Mouse (Mus musculus): ENCODE measurements around the gene Sdk2.
A peak's percentile ranks its signal among the peaks of the same experiment; 100 is the strongest.

Sdk2 gene

DNA sequence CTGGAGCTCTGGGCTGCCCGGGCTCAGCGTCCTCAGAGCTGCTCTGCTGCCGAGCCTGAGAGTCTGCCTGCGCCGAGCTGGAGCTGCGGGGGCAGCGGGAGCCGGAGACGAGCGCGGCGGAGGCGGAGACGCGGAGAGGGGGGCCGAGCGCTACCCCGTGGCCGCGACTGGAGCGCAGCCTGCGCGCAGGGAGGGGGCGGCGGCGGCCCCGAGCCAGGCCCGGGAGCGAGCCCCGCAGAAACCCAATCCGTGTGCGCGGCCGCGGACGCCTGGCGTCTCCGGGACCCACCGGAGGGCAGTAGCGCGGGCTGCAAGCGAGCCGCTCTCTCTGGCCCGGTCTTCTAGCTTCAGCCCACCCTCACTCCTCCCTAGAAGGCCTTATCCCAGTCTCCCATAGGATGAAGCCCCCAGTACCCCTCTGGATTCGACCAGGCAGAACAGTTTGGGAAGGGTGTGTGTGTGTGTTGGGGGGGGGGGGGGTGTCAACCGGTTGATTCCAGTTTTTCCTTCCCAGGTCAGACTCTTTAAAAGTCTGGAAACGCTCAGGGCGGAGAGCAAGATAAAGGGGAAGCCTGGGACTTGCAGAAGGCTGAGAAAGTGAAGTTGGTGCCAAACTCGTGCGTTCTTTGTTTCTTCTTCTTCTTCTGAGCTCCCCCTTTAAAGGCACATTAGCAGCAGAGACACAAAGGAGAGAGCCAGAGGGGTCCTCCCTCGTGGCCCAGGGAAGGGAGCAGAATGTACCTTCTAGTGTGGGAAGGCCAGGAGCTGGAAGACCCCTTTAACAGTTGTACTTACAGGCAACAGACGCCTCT, at the start of gene Sdk2:
TSS of gene Sdk2 (minus strand) at position 96 of the 812 bp plus-strand sequence.
- peak; percentile 77 for DNase-seq

DNA sequence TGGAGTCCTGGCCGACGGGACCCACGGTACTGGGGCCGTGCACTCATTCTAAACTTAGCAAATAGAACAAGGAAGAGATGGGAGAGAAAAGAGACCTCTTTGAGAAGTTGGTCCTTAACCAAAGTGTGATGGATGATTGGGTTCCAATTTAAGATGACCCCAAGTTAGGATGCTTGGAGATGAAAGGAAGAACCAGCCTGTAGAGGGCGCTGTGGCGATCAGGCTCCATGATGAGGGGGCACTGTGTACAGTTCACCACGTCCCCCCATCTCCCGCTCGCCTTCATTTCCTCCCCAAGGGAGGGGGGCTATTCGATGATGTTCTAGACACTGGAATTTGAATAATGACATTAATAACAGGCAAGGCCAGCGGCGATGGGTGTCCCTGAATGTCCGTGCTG, 48.2 kb upstream of the Sdk2 start:
- no peak for DNase-seq

DNA sequence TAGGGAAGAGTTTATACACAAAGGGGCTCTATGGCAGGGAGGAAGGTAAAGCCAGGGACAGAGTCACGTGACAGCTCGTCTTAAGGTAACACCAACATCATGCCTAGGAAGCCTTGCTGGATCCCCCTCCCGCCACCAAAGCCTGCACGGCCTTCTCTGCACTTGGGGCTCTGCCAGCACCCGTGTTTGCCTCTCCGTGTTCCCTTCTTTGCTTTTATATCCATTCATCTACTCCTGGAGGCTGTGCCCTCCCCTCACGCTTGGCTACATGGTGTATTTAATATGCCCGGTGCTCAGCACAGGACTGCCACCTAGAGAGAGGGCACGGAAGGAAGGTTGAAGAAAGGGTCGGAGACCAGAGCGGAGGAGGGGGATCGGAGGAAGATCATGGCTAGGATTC, 47.8 kb upstream of the Sdk2 start:
- no peak for DNase-seq

DNA sequence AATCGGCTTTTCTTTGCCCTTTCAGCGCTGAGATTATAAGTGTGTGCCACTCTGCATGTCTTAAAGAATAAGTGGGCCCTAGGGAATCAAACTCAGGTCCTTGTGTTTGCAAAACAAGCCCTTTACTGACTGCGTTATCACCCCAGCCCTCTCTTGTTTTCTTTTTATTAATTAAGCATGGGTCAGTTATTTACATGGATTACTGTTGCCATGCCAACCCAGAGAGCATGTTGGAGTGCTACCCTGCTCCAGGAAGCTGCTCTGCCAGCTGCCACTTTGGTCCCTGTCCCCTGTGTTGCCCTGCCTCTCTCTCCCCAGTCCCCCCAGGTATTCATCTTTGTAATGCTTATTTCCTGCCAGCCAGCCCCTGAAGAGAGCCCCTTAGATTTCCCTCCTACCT, 44.0 kb upstream of the Sdk2 start:
- DNase-seq = no peak

DNA sequence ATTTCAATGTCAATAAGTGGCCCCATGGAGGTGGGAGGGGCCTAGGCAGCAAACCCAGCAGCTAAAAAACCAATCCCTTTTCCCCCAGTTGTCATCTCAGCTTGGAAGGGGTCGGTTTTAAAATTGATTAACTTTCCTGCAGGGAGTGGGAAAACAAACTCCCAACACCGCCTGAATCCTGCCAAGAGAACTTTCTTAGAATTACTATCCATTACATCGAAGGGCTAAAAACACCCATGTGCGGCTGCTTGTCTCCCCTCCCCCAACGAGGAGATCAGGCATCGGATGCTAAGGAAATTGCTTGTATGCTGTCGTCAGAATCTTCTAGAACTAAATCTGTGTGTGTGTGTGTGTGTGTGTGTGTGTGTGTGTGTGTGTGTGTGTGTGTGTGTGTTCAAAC, 26.8 kb upstream of the Sdk2 start:
- DNase-seq = no peak

DNA sequence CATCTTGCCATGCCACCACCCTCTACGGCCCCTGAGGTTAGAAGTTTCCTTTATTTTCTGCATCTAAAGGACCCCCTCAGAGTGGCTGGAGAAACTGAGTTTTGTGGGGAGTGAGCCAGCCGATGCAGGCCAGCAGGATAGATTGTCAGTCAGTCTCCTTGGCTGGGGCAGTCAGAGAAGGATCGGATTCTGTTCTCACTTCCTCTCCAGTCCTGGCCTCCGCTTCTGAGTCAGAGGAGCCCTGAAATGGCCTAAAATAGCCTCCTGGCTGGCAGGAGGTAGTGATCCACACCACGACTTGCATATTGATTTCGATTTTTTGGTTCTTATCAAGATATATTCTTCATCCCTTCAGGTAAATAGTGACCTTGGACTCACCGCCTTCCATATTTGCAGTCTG, 26.3 kb upstream of the Sdk2 start:
- DNase-seq = no peak

DNA sequence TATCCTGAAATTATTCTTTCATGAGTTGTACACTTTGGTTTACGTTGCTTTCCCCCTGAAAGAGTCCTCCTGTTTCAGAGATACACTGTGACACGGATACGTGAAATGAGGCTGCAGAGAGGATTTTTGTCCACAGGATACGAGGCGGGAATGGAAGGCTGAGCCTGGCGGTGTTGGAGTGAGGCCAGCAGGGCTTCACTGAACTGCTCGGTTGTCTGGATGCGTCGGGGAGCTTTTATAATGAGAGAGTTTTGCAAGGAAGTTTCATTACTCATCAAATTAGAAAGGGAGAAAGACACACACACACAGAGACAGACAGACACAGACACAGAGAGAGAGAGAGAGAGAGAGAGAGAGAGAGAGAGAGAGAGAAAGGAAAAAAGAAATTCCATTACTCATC, 13.8 kb upstream of the Sdk2 start:
- DNase-seq = peak; percentile 30

DNA sequence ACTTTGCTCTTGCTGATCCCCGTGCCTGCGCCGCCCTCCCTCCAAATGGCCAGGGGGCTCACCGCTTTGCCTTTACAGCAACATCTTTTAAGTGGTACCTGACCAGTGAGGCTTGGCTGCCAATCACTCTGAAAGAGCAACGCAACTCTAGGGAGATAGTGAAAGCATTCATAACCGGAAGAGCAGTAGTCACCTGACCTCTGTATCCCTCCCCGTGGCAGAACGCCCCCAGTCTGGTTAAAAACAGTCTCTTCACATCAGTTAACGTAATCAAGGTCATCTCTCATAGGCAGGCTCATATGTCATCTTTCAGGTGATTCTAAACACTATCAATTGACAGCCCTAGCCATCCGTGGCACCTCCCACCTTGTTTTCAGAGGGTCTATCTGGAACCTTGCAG, 5.8 kb upstream of the Sdk2 start:
- DNase-seq = no peak

DNA sequence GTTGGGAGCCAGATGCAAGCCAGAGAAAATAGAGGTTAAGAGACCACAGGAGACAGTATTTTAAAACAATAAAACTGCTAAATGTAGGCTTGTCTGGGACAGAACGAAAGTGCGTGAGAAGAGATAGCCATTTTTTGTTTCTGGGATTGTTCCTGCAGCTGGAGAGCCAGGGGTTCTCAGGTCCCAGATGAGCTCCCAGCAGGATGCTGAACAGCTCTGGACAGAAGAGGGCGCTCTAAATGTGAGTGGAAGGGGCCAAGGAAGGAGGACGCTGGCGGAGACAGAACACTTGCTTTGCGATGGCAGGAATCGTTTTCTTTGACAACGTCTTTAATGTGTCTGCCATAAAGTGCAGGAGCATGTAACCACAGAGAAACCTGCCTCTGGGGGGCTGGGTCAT, 5.2 kb upstream of the Sdk2 start:
- peak; percentile 41 for DNase-seq

DNA sequence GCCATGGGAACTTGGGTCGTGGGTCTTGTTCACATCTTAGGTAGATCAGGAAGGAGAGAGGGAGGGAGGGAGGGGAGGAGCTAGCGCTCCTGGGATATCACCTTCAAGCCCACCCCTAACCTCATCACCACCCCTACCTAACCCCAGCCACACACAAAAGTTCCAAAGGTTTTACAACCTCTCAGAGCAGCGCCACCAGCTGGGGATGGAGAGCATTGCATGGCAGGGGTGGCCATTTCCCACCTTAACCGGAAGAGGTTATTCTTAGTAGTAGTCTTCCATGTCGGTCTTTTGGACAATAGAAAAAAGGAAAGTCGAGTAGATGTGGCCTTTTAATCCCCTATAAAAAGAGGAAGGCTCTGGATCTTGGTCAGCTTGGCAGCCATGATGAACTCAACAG, 4.0 kb upstream of the Sdk2 start:
- DNase-seq = no peak

DNA sequence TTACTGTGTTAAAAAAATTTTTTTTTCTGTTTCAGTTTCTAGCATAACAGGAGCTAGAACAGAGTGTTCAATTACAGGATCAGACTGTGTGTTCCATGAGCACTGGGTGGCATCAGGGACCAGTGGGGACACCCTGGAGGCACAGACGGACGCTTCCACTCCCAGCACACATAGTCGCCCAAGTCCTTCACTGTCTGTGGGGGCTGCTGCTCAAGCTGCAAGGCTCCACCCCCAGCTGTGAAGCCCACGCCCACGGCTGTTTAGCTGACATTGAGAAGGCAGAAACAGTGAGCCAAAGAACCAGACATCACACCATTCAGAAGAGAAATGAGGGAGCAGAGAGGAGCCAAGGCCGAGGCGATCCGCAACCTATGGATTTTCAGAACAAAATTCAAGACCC, 3.3 kb upstream of the Sdk2 start:
- DNase-seq = no peak

DNA sequence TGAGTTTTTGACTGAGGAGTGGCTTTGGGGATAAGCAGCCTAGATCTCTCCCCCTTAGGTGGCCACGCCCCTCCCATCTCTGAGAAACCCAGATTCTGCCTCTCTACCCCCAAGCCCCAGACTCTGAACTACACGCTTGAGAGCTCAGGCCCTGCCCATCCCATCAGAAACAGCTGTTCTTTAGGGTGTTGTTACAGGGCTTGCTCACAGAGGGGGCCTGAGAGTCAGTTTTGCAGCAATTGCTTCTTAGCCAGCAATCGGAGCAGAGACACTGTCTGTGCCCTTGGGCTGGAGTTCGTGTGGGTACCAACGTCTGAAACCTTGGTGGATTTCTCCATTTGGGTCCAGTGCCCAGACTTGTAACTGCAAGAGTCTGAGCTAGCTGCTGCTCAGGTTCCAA, 1.5 kb upstream of the Sdk2 start:
- peak; percentile 36 for DNase-seq

DNA sequence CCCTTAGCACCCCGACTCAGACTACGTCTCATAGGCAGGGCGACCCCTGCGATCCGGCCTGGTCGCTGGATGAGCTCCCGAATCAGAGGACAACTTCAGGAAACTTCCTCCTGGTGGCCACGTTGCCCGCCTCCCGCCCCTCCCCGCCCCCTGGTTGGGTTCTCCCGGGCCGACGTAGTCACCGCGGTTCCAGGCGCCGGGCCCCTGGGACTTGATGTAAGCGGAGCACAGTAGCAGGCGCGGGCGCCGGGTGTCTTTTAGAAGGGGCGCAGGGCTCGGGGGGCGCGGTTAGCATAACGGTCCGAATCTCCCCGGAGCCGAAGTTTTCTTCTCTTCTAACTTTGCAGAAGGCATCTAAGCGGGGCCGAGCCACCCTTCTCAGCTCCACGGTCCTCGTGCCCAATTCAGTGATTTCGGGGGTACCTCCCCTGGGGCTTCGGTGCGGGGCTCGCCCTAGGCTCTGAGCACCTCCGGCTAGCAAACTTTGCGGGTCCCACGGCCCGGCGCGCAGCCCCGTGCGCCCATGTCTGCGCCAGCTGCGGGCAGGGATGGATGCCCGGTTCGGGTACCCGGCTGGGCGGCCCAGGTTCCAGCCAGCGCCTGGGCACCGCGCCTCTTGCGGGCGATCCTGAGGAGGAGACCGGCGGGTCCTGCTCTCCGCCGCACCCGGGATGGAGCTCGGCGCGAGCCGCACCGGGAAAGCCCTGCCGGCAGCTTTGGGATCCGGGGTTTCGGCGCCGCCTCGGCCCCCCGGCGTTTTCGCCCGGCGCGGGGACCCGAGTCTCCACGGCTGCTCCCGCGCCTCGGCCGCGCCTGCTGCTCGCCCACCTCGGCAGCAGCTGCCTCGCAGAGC, 522 bp downstream of the Sdk2 start:
- DNase-seq = peak; percentile 33

DNA sequence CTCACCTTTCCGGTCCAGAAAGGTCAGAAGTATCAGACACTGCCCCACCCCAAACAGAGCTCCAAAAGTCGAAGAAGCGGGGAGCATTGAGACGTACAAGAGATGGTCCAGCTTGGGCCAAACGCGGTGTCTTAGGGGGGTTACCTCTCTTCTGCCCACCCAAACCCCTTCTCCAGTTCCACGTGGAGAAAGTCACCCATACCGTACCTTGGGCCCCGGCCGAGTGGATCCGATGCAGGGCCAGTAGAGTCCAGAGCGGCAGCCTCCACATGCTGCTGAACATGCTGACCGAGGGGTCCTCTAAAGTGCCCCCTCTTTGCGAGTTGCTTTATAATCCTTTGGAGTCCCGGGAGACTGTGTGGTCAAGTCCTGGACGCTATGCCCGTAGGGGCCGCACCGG, 1.2 kb downstream of the Sdk2 start:
- DNase-seq = no peak

DNA sequence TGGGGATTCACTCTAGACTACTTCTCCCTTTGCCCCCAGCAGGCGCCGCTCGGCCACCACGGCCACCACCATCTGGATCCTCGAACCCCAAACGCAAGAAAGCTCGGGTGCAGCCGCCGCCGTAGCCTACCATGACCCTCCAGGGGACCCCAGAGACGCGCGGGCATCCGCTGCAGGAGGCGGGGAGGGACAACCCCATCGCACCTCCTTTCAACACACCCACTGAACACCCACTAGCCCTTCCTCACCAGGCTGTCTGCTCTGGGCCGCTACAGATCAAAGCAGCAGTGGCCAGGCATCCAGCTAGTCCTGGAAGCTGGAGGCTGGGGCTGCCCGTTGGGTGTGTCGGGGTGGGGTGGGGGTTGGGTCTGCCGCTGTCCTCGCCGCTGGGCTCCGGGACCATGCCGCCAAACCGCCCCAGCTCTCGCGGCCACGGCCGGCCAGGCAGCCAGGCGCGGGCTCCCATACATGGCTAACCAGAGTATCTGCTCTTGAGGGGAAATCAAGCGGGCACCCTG, 1.9 kb downstream of the Sdk2 start:
- DNase-seq = peak; percentile 34

DNA sequence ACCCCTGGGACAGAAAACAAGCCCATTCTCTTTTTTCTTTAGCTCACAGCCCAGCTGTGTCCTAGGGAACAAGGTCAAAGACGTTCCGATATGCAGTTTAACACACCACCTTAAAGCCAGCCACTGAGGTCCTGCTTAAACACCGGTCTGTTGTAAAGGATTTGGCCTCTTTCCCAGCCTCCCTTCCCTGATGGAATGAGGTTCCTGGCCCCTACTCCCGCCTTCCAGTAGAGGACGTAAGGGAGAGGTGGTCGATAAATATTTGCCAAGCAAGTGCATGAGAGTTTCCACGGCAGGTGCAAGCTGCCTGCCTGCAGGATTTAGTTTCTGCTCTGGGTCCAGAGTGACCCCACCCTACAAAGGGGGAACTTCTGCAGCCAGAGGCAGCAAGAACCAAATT, 4.9 kb downstream of the Sdk2 start:
- no peak for DNase-seq

DNA sequence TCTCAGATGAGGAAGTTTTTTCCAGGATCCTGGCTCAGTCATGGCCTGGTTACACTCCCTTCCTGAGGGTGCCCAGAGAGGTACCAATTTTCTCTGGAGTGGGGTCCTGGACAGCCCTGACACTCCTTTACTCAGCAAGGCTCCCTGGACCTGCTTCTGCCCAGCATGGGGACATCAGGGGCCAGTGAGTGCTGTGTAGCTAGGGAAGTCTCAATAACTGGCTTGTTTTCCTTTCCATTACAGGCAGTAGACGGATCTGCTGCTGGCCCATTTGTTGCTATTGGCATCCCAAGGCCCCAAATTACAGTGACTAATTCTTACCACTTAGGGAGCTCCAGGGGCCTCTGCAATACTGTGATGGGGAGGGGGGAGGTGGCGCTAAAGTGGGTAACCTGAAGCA, 5.6 kb downstream of the Sdk2 start:
- no peak for DNase-seq

DNA sequence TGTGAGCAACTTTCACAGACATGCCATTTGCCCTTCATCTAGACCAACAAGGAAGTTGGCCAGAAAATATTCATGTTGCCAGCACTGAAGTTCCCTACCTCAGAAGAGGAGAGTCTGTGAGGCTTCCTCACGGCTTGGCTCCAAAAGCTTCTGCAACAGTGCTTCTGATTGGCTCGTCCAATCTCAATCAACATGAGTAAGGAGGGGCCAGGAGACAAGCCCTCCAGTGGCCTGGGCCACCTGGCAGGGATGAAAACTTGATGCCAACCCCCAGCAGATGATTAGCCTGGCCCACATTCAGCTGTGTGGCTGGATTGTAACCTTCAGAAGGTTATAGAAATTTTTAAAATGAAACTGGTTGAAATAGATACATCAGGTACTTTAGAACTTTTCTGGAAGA, 10.5 kb downstream of the Sdk2 start:
- DNase-seq = no peak

DNA sequence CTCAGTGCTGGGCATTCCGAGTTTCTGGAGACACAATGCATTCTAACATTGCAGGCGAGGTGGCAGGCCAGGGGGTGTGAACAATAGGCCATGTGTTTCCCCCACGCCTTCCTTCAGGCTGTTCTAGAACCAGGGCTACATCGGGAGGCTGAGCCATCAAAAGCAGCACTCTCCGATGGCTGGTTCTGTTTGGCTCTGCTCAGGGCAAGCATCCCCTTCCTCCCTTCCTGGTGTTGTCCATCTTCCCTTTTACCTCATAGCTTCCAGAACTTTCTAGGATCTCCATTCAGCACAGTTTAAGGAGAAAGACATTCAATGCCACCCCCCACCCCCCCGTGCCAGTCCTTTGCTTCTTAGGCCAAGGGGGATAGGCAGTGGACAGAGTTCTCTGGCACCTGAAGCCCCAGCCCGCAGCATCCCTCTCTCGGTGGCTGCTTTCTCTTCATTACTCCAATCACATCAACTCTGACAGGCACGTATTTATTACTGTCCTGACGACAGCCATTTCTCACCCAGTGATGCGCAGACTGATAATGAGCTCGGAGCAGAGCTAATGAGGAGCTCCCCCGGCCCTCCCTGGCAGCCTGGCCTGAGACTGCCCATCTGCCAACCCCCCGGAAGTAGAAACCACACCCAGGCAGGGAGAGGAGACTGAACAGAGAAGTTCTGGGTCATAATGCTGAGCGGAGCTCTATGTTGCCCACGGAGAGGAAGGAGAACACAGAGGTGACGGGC, 12.1 kb downstream of the Sdk2 start:
- DNase-seq = no peak

DNA sequence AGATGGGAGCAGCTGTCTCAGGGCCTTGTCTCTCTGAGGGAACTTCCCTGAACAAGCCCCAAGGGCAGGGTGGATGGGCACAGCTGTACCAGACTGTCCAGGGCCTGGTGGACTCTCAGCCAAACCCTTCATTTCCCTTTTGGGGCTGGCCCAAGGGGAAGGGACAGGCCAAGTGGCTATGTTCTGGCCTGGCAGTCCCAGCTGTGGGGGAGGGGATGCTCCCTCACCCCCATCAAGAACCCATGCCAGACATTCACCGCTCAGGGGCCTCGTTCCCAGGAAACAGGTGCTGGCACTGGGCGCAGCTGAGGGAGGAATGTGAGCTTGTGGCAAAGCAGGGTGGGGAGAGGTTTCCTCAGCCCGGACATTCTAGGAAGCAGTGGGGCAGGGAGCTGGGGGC, 15.5 kb downstream of the Sdk2 start:
- no peak for DNase-seq

DNA sequence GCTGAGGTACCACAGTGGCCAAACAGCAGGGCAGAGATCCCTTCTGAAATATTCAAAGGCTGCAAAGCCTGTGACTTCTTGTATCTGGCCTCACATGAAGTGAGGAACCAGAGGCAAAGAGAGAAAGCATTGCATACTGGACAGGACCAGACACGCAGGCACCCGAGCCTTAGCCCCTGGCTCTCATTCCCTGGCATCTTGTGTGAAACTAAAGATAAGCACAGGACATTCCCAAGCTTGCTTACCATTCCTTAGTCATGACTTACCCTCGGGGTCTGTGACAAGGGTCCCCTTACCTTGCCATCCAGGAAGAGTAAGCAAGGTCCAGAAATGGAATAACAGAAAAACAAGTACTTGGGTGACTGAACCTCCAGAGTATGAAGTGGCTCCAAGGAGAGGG, 16.3 kb downstream of the Sdk2 start:
- no peak for DNase-seq

DNA sequence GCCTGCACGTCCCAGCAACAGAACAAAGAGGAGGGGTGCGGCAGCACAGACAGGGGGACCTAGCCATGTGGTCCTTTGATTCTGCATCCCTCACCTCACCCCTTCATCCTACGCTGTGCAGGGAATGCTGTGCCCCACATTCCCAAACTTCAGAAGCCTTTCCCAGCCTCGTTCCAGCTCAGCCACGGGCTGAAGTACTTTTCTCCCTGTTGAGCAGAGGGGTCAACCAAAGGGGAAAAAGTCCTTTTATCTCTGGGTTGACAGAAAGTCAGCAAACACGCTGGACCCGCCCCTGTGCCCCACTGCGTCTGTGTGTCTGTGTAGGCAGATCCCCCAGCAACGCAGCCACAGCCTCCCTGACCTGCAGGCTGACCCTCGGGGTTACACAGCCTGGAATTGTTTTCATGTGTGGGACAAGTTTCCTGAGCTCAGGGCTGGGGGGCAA, 18.9 kb downstream of the Sdk2 start:
- DNase-seq = no peak

DNA sequence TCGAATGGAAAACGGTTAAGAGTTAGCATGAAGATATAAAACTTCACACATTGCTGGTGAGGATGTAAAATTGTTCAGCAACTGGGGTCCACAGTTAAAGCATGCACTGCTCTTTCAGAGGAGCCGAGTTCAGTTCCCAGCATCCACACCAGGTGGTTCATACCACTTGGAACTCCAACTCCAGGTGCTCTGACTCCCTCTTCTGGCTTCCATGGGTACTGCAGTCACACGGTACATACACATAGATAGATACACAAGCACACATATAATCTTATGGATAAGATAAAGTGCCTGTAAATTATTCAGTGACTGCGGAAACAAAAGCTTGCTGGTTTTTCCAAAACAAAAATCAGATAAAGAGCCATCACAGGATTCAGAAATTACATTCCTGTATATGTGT, 19.9 kb downstream of the Sdk2 start:
- DNase-seq = no peak

Measured in right cerebral cortex, postnatal 14 days (tissue).